Comparison of ENCODE assay signal across 12 mouse cellular contexts in the genomic region with DNA sequence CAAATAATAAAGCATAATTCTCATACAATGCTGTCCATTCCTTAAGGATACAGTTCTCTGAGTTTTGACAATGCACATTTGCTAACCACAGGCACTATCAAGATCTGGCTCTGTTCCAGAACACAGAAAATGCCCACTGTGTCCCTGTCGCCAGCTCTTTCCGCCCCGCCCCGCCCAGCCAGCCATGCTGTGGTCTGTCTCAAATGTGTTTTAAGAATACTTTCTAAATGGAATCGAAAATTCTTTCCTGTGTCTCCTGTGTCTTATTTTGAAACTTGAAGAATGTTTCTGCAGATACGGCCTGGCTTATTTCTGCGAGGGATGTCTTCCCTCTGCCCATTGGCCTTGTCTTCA.
DNase-seq lines count a peak whose midpoint lies in the region; ATAC-seq and TF ChIP-seq lines count a peak whose summit lies in the region.
"Had no signal": no experiment of that assay in that cellular context is flagged by ENCODE, and none has a peak within 500 bp of the region (broad histone marks: within the 10 kb centered on the region; RNA-seq: fewer than 3 reads in every experiment).

No protein-coding gene starts in this region.

- peak; percentile 70 for ATAC-seq in lung, embryonic 16.5 days (ENCODE audit: low read depth)

- no peak overlapping the region for H3K9ac ChIP-seq in lung, embryonic 16.5 days (ENCODE audit: low read length)
- H3K9ac ChIP-seq: limb, embryonic 13.5 days; midbrain, embryonic 12.5 days had no signal

- H3K27me3 ChIP-seq in lung, embryonic 16.5 days (ENCODE audit: control insufficient read depth, insufficient read depth, low read depth, low read length): no peaks in the 10 kb centered on the region
- H3K27me3 ChIP-seq: limb, embryonic 13.5 days; midbrain, embryonic 12.5 days had no signal

- intact Hi-C loops in gastrocnemius, adult 2 months (cut with DNase I): no loop called here

- peaks cover 25% of the 10 kb centered on the region for H3K4me1 ChIP-seq in lung, embryonic 16.5 days (replicated peaks; ENCODE audit: control insufficient read depth, insufficient read depth, low read length)

- peak overlapping the region; percentile 32 for H3K4me2 ChIP-seq in lung, embryonic 16.5 days (ENCODE audit: low read depth, low read length)
- H3K4me2 ChIP-seq: limb, embryonic 13.5 days; midbrain, embryonic 12.5 days had no signal

- peak overlapping the region; percentile 12; the same call in 1 of the 2 replicates for H3K27ac ChIP-seq in gastrocnemius, adult 2 months
- peak overlapping the region; percentile 36 for H3K27ac ChIP-seq in lung, embryonic 16.5 days (ENCODE audit: low read length)
- H3K27ac ChIP-seq: forebrain, embryonic 10.5 days; heart, embryonic 10.5 days; limb, embryonic 13.5 days; midbrain, embryonic 12.5 days had no signal

- no peak for DNase-seq in gastrocnemius, adult 2 months
- no peak for DNase-seq in gastrocnemius, postnatal 4 days (ENCODE audit: low spot score in 2 of 2)
- DNase-seq in ovary, adult 18-20 months (ENCODE audit: low spot score): peak; percentile 25
- DNase-seq in ovary, postnatal 10 days (ENCODE audit: low spot score): no peak
- DNase-seq in thymus, postnatal 36 days: no peak
- no peak for DNase-seq in gastrocnemius, adult 18-20 months (ENCODE audit: low spot score)
- DNase-seq in layer of hippocampus, adult 18-20 months (ENCODE audit: low spot score in 2 of 2): no peak

- no peaks in the 10 kb centered on the region for H3K9me3 ChIP-seq in lung, embryonic 16.5 days (ENCODE audit: control insufficient read depth, low read length)
- H3K9me3 ChIP-seq: forebrain, embryonic 10.5 days; heart, embryonic 10.5 days; limb, embryonic 13.5 days; midbrain, embryonic 12.5 days had no signal

- H3K36me3 ChIP-seq in lung, embryonic 16.5 days (ENCODE audit: control insufficient read depth, insufficient read depth, low read length): peaks cover 18% of the 10 kb centered on the region
- H3K36me3 ChIP-seq: midbrain, embryonic 12.5 days had no signal

- H3K4me3 ChIP-seq in gastrocnemius, adult 2 months: no peak overlapping the region
- no peak overlapping the region for H3K4me3 ChIP-seq in lung, embryonic 16.5 days (ENCODE audit: low read length)
- H3K4me3 ChIP-seq: forebrain, embryonic 10.5 days; heart, embryonic 10.5 days; limb, embryonic 13.5 days; midbrain, embryonic 12.5 days had no signal

- 29% methylated on average over 7 of the region's 7 CpGs for WGBS in lung, embryonic 16.5 days

- TF ChIP-seq CTCF in gastrocnemius, adult 2 months (IDR thresholded peaks at IDR 0.05): no peak
